Mouse (Mus musculus) CH12.LX (cell line): ENCODE measurements around the gene Necab2.

Experiments
- CTCF ChIP-seq, 2 experiments: IDR thresholded peaks in 1 of 2; conservative IDR thresholded peaks in 1 of 2; 2 replicates each; pipeline ENCODE4 v1.5.1; 2011 to 2012; ENCODE audit warnings: low read depth in 2 of 2, low read length in 2 of 2, improper control_type of control experiment in 1 of 2, inconsistent platforms in 1 of 2, mild to moderate bottlenecking in 1 of 2, moderate library complexity in 1 of 2
- ELF1 ChIP-seq: IDR thresholded peaks from 2 replicates; pipeline ENCODE4 v1.6.1; 2014; ENCODE audit warnings: low read depth, mild to moderate bottlenecking, inconsistent platforms, low read length, improper control_type of control experiment
- EP300 ChIP-seq: IDR thresholded peaks from 2 replicates; pipeline ENCODE4 v1.6.1; 2011; ENCODE audit warnings: low read length, improper control_type of control experiment
- ETS1 ChIP-seq: conservative IDR thresholded peaks from 2 replicates; pipeline ENCODE4 v1.6.1; 2012; ENCODE audit warnings: low read depth, mild to moderate bottlenecking, inconsistent platforms, low read length, improper control_type of control experiment, moderate library complexity
- MEF2A ChIP-seq: IDR thresholded peaks from 2 replicates; pipeline ENCODE4 v1.6.1; 2014; ENCODE audit warnings: low read depth, mild to moderate bottlenecking, inconsistent platforms, low read length, improper control_type of control experiment, borderline replicate concordance
- PAX5 ChIP-seq: IDR thresholded peaks from 2 replicates; pipeline ENCODE4 v1.6.1; 2012; ENCODE audit warnings: low read length, inconsistent platforms, mixed read lengths
- POLR2A ChIP-seq: IDR thresholded peaks from 2 replicates; pipeline ENCODE4 v1.6.1; 2011; ENCODE audit warnings: low read depth, mild to moderate bottlenecking, improper control_type of control experiment, low read length
- TCF12 ChIP-seq: IDR thresholded peaks from 2 replicates; pipeline ENCODE4 v1.6.1; 2014; ENCODE audit warnings: low read depth, mild to moderate bottlenecking, inconsistent platforms, low read length, improper control_type of control experiment
- USF2 ChIP-seq: conservative IDR thresholded peaks from 2 replicates; pipeline ENCODE4 v1.6.1; 2011; ENCODE audit warnings: low read depth, low read length, improper control_type of control experiment

- TF ChIP-seq ETS1 (no peak), USF2 (no peak), CTCF (conservative IDR thresholded peaks at IDR 0.05 in 1 of 2, IDR thresholded peaks at IDR 0.05 in 1 of 2; ENCODE audit: low read depth in 2 of 2, low read length in 2 of 2) (no peak), MEF2A (no peak), EP300 (no peak), POLR2A (no peak), TCF12 (no peak), PAX5 (no peak), ELF1 (no peak)
Observed at GRCm38 (mm10) chr8:119442970-119443369, 3.5 kb upstream of the Necab2 start.
